24 mouse cellular contexts compared by ENCODE assay signal in the genomic region with DNA sequence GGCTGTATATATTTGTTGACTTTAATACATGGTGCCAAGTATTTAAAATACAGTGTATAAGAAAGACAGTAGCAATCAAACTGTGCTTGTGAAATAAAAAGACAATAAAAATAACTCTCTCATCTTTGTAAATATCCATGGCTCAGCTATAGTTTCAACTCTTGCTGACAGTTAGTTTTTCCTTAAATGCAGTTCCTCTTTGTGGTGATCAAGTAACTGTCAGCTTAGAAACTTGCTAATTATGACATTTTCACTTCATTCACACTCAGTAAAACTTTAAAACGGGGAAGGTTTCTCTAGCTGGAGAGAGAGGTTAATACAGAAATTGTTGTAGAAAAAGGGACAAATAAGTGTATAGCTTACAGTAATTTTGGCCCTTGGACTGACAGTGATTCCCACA. TPM values are rescaled to one million over a fixed set of nuclear protein-coding genes. Genes with fewer than 3 reads are reported as not detected.
A peak's percentile ranks its signal among the peaks of the same experiment; 100 is the strongest.
DNase-seq lines count a peak whose midpoint lies in the region; ATAC-seq lines count a peak whose summit lies in the region.
"Had no signal": no experiment of that assay in that cellular context is flagged by ENCODE, and none has a peak within 500 bp of the region (broad histone marks: within the 10 kb centered on the region; RNA-seq: fewer than 3 reads in every experiment).

No protein-coding gene starts in this region.

- ATAC-seq in granulocyte monocyte progenitor cell, adult 5-6 weeks (replicated peaks; ENCODE audit: poor library complexity, severe bottlenecking) = peak; percentile 81
- ATAC-seq in megakaryocyte, adult 5-6 weeks (ENCODE audit: poor library complexity, severe bottlenecking) = peak; percentile 84
- ATAC-seq: CD4-positive, CD25-positive, alpha-beta regulatory T cell, adult 4 months; forebrain, embryonic 13.5 days; forebrain, embryonic 16.5 days; intestine, embryonic 15.5 days; Patski had no signal

- DNase-seq in A20 (ENCODE audit: low read depth, low spot score) (peak; percentile 22), MEL-GATA-1-ER (ENCODE audit: extremely low read depth, low read depth) (peak; percentile 6)
- no peak for DNase-seq in layer of hippocampus, adult 9-10 months (ENCODE audit: low spot score)
- DNase-seq in lung, postnatal 10 days = no peak
- DNase-seq in lung, adult 18-20 months = no peak
- DNase-seq: adrenal gland, postnatal 10 days; adrenal gland, postnatal 36 days; cerebellum, adult 11 months; cerebellum, adult 2 months; cerebellum, adult 9-11 months; cerebellum, postnatal 25 days; embryo, embryonic 11 days; gastrocnemius, postnatal 10 days; gastrocnemius, postnatal 36 days; heart, adult 18-20 months; heart, postnatal 14 days; heart, postnatal 4 days had no signal

RNA-seq across cellular contexts. Expression of a gene that starts 37.3 kb away (rescaled TPM):
- total RNA-seq in granulocyte monocyte progenitor cell, adult 5-6 weeks (2014; fragmentation: Nextera tagmentation) = 113 and 147 TPM in 2 replicates
- 73.2 and 82.7 TPM in 2 replicates for total RNA-seq in granulocyte monocyte progenitor cell, adult 5-6 weeks (2017)
- total RNA-seq in megakaryocyte, adult 5-6 weeks (2015) = 78.4 and 110 TPM in 2 replicates
- 78.6 and 83.2 TPM in 2 replicates for total RNA-seq in megakaryocyte, adult 5-6 weeks (2017)

Comparison
In these comparisons a context has a peak if more than half of its experiments do, and no peak if none do; other contexts are left out.
1. DNase-seq: peak in A20 (single experiment) and MEL-GATA-1-ER (single experiment); none in layer of hippocampus, adult 9-10 months (single experiment), lung, postnatal 10 days (single experiment) and lung, adult 18-20 months (0 of 2).